Mouse (Mus musculus) intestine, postnatal 0 days (tissue): ENCODE measurements around the gene Trmt13. TPM values are rescaled to one million over a fixed set of nuclear protein-coding genes. Genes with fewer than 3 reads are reported as not detected.

Experiments
- ATAC-seq: fragments of 200-750 bp; cut with Nextera tagmentation; 2 replicates; pipeline ENCODE4 v1.8.0; 2017; ENCODE audit warnings: mild to moderate bottlenecking, moderate TSS enrichment, moderate library complexity
- H3K27ac ChIP-seq: fragments of 300-500 bp; sonication (generic); 2 replicates; pipeline ENCODE4 v1.5.1; 2014; ENCODE audit warnings: mild to moderate bottlenecking, low read depth, low read length, moderate library complexity
- H3K27me3 ChIP-seq: fragments of 300-500 bp; sonication (generic); replicated peaks from 2 replicates; pipeline ENCODE4 v1.6.1; 2014; ENCODE audit warnings: low read length, mixed read lengths; ENCODE audit not compliant: control insufficient read depth, insufficient read depth
- H3K36me3 ChIP-seq: fragments of 300-500 bp; sonication (generic); 2 replicates; pipeline ENCODE4 v1.6.1; 2014; ENCODE audit warnings: mild to moderate bottlenecking, moderate library complexity; ENCODE audit not compliant: control insufficient read depth, insufficient read depth
- H3K4me1 ChIP-seq: fragments of 300-500 bp; sonication (generic); replicated peaks from 2 replicates; pipeline ENCODE4 v1.6.1; 2014; ENCODE audit warnings: antibody characterized with exemption, low read length, mixed read lengths; ENCODE audit not compliant: control insufficient read depth, insufficient read depth
- H3K4me2 ChIP-seq: fragments of 300-500 bp; sonication (generic); replicated peaks from 2 replicates; pipeline ENCODE4 v1.6.1; 2014; ENCODE audit warnings: low read depth, mild to moderate bottlenecking, moderate library complexity
- H3K4me3 ChIP-seq: fragments of 300-500 bp; sonication (generic); 2 replicates; pipeline ENCODE4 v1.5.1; 2014; ENCODE audit warnings: low read depth, low read length
- H3K9ac ChIP-seq: fragments of 300-500 bp; sonication (generic); 2 replicates; pipeline ENCODE4 v1.6.1; 2014; ENCODE audit warnings: mild to moderate bottlenecking, low read depth, low read length
- H3K9me3 ChIP-seq: fragments of 300-500 bp; sonication (generic); 2 replicates; pipeline ENCODE4 v1.6.1; 2016; ENCODE audit warnings: mixed run types; ENCODE audit not compliant: control insufficient read depth
- CTCF ChIP-seq: sonication (generic); IDR thresholded peaks from 2 replicates; pipeline ENCODE4 v1.5.1; 2016; ENCODE audit warnings: low read depth, mild to moderate bottlenecking, control low read depth, antibody characterized with exemption, moderate library complexity
- WGBS: fragments of 180-500 bp; shearing (Covaris S2); extraction: QIAGEN DNeasy Blood & Tissue Kit; methylation state at CpG from one replicate; pipeline ENCODE4 v1.1.7; 2014; 5-methylcytosine and 5-hydroxymethylcytosine counted together
- polyA plus RNA-seq: library from polyadenylated mRNA; unstranded; fragments of >200 nt; fragmentation: Nextera tagmentation; extraction: Ambion mirVana; gene quantifications from 2 replicates; pipeline ENCODE4 v1.2.1, GENCODE M21; 2015

Gene Trmt13
- polyA plus RNA-seq, 1 experiment from 2014 or later = 8.2 TPM

DNA sequence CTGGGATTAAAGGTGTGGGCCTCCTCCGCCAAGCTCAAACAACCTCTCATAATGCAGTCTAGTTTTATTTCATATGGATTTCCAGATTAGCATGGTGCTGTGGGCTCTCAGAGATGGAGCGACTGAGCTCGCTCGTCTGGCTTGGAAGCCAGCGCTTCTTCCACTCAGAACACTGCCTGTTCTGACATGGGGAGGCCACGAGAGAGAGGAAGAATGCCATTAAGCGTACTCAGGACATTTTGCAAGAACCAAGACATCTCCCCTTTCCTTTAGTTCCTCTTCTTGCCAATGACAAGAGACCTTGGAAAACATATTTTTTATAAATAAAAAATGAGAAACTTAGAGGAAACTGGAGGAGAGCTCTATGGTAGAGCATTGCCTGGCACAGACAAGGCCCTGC, 34.4 kb upstream of the Trmt13 start:
- H3K4me2 ChIP-seq = no peak overlapping the region
- H3K27me3 ChIP-seq = no peaks in the 10 kb centered on the region
- WGBS = 91% methylated on average over 7 of the region's 7 CpGs
- H3K4me3 ChIP-seq = no peak overlapping the region
- H3K4me1 ChIP-seq = no peaks in the 10 kb centered on the region
- ATAC-seq = no peak
- no peak for TF ChIP-seq CTCF
- peaks cover 37% of the 10 kb centered on the region for H3K36me3 ChIP-seq
- no peak overlapping the region for H3K9ac ChIP-seq
- H3K9me3 ChIP-seq = no peaks in the 10 kb centered on the region
- H3K27ac ChIP-seq = no peak overlapping the region

DNA sequence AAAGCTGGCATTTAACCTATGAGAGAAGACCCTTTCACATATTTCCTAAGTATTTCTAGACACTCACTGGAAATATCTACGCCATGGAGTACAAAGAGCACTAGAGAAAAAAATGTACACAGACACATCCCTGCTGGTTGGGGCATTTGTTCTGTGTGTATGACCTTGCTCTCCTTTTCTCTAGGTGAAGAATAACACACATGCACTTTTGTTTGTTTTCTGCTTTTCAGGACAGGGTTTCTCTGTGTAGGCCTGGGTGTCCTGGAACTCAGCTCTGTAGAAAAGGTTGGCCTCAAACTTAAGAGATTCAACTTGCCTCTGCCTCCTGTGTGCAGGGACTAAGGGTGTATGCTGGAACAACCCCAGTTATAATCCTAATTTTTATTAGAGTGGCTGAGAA, 32.0 kb upstream of the Trmt13 start:
- Histone ChIP-seq H3K27me3 (no peaks in the 10 kb centered on the region), H3K9me3 (no peaks in the 10 kb centered on the region), H3K4me1 (no peaks in the 10 kb centered on the region), H3K27ac (no peak overlapping the region), H3K9ac (no peak overlapping the region), H3K4me3 (no peak overlapping the region), H3K36me3 (peaks cover 54% of the 10 kb centered on the region), H3K4me2 (no peak overlapping the region)
- TF ChIP-seq CTCF = no peak
- ATAC-seq = no peak
- WGBS = 97% methylated on average over 1 of the region's 1 CpGs

DNA sequence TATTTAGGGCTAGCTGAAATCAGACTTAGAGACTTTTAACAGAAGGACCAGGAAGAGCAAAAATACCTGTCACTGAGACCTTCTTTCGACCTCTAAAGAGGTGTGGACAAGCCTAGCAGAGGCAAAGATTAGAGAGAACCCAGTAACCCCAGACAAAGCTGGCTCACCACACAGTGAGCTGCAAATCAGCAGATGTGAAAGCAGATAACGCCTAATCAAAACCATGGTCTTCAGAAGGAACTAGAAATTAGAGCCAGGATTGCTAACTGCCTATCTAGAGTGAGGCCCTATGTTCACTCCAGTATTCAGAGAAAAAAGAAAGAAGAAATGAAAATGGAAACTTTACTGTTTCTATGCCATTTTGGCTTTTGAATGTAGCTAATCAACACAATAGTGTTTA, 28.0 kb upstream of the Trmt13 start:
- Histone ChIP-seq H3K4me2 (no peak overlapping the region), H3K4me3 (no peak overlapping the region), H3K27me3 (no peaks in the 10 kb centered on the region), H3K27ac (no peak overlapping the region), H3K9ac (no peak overlapping the region), H3K36me3 (peaks cover 71% of the 10 kb centered on the region), H3K9me3 (no peaks in the 10 kb centered on the region), H3K4me1 (0 out of 2 replicates have a peak, but pooled peaks cover 2% of the 10 kb centered on the region)
- TF ChIP-seq CTCF = no peak
- 91% methylated on average over 2 of the region's 2 CpGs for WGBS
- ATAC-seq = no peak

DNA sequence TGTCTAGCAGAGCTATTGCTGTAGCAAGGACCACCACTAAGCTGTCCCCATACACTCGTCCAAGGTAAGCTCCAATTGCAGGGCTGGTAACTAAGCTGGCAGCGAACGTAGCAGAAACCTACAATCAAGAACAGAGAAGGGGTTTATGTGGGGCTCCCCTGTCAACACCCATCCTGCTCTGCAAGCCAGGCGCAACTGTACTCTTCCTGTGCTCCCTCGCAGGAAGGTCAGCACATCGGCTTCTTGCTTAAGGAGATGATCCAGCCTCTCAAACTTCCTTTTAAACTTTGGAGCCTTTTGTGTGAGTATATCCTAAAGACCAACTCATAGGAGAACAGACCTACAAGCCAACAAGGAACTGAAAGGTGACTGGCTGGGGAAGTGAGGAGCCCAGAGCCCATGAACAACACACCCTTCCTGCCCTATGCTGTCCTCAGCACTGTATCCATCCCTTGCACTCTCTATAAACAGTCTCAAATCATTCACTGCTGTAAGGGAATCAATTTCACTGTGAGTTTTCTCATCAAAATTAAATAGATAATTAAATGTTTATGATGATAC, 27.5 kb upstream of the Trmt13 start:
- Histone ChIP-seq H3K27ac (no peak overlapping the region), H3K4me2 (no peak overlapping the region), H3K36me3 (peaks cover 67% of the 10 kb centered on the region), H3K4me1 (0 out of 2 replicates have a peak, but pooled peaks cover 3% of the 10 kb centered on the region), H3K9ac (no peak overlapping the region), H3K27me3 (no peaks in the 10 kb centered on the region), H3K4me3 (no peak overlapping the region), H3K9me3 (no peaks in the 10 kb centered on the region)
- WGBS = 92% methylated on average over 6 of the region's 6 CpGs
- no peak for ATAC-seq
- TF ChIP-seq CTCF = no peak

DNA sequence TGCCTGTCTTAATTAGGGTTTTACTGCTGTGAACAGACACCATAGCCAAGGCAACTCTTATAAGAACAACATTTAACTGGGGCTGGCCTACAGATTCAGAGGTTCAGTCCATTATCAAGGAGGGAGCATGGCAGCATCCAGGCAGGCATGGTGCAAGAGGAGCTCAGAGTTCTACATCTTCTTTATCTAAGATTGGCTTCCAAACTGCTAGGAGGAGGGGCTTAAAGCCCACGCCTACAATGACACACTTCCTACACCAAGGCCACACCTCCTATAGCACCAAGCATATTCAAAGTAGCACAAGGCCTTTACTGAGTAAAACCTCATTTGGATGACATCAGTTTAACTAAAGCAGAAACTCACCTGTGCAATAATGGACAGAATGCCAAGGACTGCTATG, 25.6 kb upstream of the Trmt13 start:
- Histone ChIP-seq H3K36me3 (peaks cover 69% of the 10 kb centered on the region), H3K9ac (no peak overlapping the region), H3K4me3 (no peak overlapping the region), H3K27ac (no peak overlapping the region), H3K9me3 (no peaks in the 10 kb centered on the region), H3K4me1 (0 out of 2 replicates have a peak, but pooled peaks cover 3% of the 10 kb centered on the region), H3K27me3 (no peaks in the 10 kb centered on the region), H3K4me2 (no peak overlapping the region)
- WGBS = 73% methylated on average over 1 of the region's 1 CpGs
- ATAC-seq = no peak
- no peak for TF ChIP-seq CTCF

- H3K27ac ChIP-seq = no peak overlapping the region; the same call in 1 of the 2 replicates
- TF ChIP-seq CTCF = no peak
- H3K27me3 ChIP-seq = no peaks in the 10 kb centered on the region
- 0 out of 2 replicates have a peak, but pooled peaks cover 3% of the 10 kb centered on the region for H3K4me1 ChIP-seq
- H3K36me3 ChIP-seq = peaks cover 73% of the 10 kb centered on the region
- ATAC-seq = no peak
- no peak overlapping the region for H3K9ac ChIP-seq
- no peak overlapping the region for H3K4me2 ChIP-seq
- WGBS = 82% methylated on average over 7 of the region's 7 CpGs
- no peaks in the 10 kb centered on the region for H3K9me3 ChIP-seq
- H3K4me3 ChIP-seq = no peak overlapping the region
These were observed 24.2 kb upstream of the Trmt13 start for GRCm38 (mm10) chr3:116638572-116638971.
